Mouse (Mus musculus) retina, embryonic 14.5 days (tissue): ENCODE measurements at regions not wholly inside any gene's neighbourhood (a gene's known extent, or its start where the extent isn't known, plus 50 kb on each side); places are given as distances from the start of the nearest gene placed in this dataset.
A peak's percentile ranks its signal among the peaks of the same experiment; 100 is the strongest.

ENCODE experiments used
- DNase-seq: peaks from one replicate; pipeline ENCODE4 v3.0.0-alpha.2; 2015; ENCODE audit warnings: low spot score

DNA sequence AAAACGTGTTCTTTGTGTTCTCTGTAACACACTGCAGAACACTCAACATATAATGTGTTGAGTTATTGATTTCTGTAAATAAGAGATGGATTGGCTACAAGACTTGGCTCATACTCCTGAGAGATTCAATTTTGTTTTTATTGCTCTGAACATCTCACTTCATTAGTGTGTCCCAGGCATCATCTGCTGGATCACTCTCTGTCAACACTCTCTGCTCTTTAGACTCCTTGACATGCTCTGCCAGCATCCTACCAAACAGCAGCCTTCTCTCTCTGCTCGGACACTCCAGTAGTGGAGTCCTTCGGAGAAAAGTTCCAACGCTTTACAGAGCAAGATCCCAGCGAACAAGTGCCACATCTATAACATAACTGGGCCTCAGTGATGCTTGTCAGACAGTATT is 235.1 kb upstream of the Lcorl start:
- DNase-seq, result no peak

- DNase-seq, result no peak
These were observed 229.5 kb upstream of the Lcorl start for GRCm38 (mm10) chr5:46086885-46087284.

GRCm38 (mm10) chr5:46083293-46083692 is 225.9 kb upstream of the Lcorl start:
- no peak for DNase-seq

GRCm38 (mm10) chr5:46073744-46074143 is 216.3 kb upstream of the Lcorl start:
- no peak for DNase-seq

GRCm38 (mm10) chr5:46073136-46073535 is 215.7 kb upstream of the Lcorl start:
- DNase-seq, result no peak

DNA sequence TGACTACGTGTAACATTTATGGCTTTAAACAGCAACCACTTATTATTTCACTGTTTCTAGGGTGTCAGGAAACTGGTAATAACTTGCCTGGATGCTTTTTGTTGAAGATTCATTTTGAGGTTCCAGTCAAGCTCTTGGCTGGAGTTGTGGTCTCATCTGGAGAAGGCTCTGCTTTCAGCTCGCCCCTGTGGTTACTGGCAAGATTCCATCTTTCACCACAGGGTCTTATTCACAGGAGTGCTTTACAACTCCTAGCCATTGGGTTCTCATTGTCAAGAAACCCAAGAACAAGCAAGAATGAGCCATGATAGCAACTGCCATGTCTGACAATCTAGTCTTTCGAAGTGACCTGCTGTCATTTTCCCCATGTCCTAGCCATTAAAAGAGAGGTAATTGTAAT is 202.5 kb upstream of the Lcorl start:
- no peak for DNase-seq

- DNase-seq, result no peak
These were observed 197.4 kb upstream of the Lcorl start for GRCm38 (mm10) chr5:46054850-46055249.

GRCm38 (mm10) chr5:46042684-46043348 is 185.4 kb upstream of the Lcorl start:
- no peak for DNase-seq

DNA sequence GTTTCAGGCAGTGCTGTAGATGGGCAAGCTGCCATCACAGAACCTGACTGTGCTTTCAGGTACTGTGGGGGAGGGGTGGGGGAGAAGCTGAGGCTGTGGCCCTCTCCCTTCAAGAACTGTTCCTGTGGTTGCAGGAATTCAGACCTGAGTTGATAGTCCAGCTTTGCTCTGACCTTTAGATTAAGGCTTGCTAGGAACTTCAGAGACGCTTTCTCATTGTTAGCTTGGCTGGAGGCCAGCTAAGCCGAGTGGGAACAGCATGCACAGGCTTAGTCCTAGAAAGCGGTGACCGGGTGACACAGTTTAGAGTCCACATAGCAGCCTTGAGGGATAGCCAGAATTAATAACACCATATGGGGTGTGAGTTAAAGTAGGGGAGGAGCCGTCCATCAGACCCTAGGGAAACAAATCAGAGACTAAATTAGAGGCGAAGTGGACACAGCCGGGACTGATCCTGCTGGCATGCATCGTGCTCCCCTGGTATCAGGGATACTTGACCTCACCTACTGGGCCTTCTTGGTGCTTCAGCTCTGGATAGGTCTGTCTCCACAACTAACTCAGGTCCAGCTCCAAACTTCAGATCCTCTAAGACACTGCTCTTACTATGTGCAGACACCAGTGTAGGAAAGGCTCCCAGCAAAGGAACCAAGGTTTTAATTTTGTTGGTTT is 175.7 kb upstream of the Lcorl start:
- DNase-seq, result peak; percentile 64

DNA sequence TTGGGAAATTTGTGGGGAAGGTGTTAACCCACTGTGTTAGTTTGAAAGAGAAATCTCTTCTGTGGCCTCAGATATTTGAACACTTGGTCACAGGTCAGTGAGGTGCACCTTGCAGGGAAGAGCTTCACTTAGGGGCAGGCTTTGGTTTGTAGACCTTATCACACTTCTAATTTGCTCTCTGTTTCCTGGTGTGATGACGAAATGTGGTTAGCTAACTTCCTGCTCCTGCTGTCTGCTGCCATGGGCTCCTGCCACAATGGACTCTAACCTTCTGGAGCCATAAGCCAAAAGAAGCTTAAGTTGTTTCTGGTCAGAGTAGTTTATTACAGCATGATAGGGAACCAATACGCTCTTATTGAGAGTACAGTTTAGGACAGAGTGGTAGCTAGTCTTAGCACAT is 174.8 kb upstream of the Lcorl start:
- DNase-seq, result no peak

DNA sequence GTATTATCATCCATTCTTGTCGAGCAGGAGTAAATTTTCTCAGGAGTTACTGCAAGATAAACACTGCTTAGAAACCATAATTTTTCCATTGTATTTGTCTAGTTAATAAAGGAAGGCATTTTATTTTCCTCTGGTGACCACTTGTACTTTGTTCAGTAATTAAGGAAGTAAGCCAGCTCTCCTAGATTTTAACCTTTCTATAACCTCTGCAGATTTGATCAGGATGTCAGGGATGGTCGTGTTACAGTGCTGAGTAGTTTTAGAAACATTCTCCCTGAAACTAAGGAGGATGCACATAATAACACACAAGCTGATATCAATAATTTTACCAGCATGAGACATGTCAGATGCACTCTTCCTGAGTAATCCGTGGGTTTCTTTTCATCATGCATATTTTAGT is 166.7 kb upstream of the Lcorl start:
- no peak for DNase-seq

DNA sequence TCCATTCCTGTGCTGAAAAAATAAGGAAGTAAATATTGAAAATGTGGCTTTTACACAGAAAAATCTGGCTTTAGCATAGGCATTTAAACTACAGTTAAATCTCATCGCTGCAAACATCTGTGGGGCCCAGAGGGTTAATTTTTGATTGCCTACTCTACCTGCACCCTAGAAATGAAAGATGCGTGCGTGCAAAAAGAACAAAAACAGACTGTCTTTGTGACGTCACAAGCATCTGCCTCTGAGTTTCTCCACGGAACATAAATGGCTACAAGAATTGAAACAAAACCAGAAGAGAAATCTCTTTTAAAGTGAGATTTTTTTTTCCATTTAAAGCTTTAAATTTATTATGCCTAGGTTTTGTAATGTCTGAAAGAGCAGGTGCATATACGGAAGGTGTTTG is 166.0 kb upstream of the Lcorl start:
- DNase-seq, result no peak

- no peak for DNase-seq
These were observed 164.6 kb upstream of the Lcorl start for GRCm38 (mm10) chr5:46022047-46022422.

- no peak for DNase-seq
These were observed 164.1 kb upstream of the Lcorl start for GRCm38 (mm10) chr5:46021398-46022046.

GRCm38 (mm10) chr5:46020175-46020574 is 162.8 kb upstream of the Lcorl start:
- DNase-seq, result no peak

GRCm38 (mm10) chr5:46007446-46007845 is 150.0 kb upstream of the Lcorl start:
- no peak for DNase-seq

- no peak for DNase-seq
These were observed 149.3 kb upstream of the Lcorl start for GRCm38 (mm10) chr5:46006691-46007090.

- DNase-seq, result no peak
These were observed 148.8 kb upstream of the Lcorl start for GRCm38 (mm10) chr5:46006228-46006627.

DNA sequence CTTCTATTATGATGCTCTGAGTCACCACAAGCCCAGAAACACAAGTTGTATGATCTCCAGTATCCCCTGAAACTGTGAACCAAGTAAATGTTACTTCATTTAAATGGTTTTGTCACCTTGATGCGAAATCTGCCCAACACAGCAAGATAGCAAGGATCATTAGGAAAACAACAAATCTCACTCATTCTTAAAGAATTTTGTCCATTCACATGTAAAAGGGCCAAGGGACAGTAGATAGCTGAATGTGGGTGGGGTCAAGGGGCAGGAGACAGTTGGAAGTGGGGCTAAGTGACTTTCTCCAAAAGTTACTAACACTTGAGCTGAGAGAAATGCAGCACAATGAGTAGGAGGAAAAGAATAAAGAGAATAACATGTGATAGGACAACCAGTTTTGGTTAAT is 148.2 kb upstream of the Lcorl start:
- no peak for DNase-seq

- DNase-seq, result no peak
These were observed 144.6 kb upstream of the Lcorl start for GRCm38 (mm10) chr5:46002011-46002410.

- DNase-seq, result no peak
These were observed 100.4 kb upstream of the Lcorl start for GRCm38 (mm10) chr5:45957766-45958165.

- no peak for DNase-seq
These were observed 86.6 kb upstream of the Lcorl start for GRCm38 (mm10) chr5:45943970-45944369.

DNA sequence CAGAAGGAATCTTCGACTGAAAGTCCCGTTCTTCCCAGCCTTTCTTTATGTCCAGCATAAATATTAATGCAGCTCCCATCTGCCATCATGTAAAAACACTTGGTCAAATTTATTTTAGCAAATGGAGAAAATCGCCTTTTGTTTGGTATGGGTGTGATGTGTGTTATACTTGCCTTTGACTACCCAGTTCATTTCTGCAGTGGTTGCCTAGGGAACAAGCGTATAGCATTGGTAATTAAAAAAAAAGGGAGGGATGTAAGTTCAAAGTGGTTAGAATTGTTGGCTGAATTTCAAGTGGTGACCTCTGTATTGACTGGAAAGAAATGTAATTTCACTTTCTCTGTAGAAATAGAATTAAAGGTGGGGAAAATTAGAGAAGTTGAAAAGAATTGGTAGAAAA is 75.6 kb upstream of the Lcorl start:
- DNase-seq, result no peak

DNA sequence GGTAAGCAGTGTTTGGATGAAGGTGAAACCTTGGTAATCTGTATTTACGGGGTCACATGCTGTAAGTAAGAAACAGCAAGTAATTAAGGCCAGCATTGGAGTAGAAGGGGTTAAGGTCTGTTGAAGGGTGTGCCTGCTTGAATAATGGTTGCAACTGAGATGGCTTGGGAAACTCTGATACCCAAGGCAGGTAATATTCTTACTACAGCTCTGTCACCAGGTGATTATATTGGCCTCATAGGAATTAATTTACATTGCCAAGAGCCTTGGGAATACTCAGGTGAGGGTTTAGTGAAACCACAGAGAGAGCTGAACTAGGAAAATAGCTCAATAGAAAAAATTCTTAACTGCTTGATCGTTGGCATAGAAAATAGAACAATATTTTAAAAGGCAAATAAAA is 73.8 kb upstream of the Lcorl start:
- no peak for DNase-seq
